Mouse (Mus musculus) bone marrow, adult 2 months (tissue): ENCODE results near the gene Tsc22d3. TPM values are rescaled to one million over a fixed set of nuclear protein-coding genes. Genes with fewer than 3 reads are reported as not detected.
A peak's percentile ranks its signal among the peaks of the same experiment; 100 is the strongest.
"Not testable (repeated sequence)": the region's sequence is repeated elsewhere in the genome, so short reads cannot be mapped to it uniquely, and the experiment has no call there.

Experiments used
- H3K27ac ChIP-seq: fragments of 200-500 bp; 2 replicates; pipeline ENCODE4 v1.5.1; 2012; ENCODE audit warnings: low read depth, mild to moderate bottlenecking, control low read depth, inconsistent platforms, low read length; ENCODE audit not compliant: control insufficient read depth, poor library complexity, insufficient read depth
- H3K4me1 ChIP-seq: fragments of 200-500 bp; 2 replicates; pipeline ENCODE4 v1.6.1; 2011; ENCODE audit warnings: low read length; ENCODE audit not compliant: control insufficient read depth, insufficient read depth
- H3K4me3 ChIP-seq: fragments of 200-500 bp; replicated peaks from 2 replicates; pipeline ENCODE3; 2011; ENCODE audit warnings: mild to moderate bottlenecking, low read depth, low read length, control low read depth; ENCODE audit not compliant: control insufficient read depth
- CTCF ChIP-seq: fragments of 200-500 bp; IDR thresholded peaks from 2 replicates; pipeline ENCODE4 v1.5.1; 2011; ENCODE audit warnings: low read length, control low read depth; ENCODE audit not compliant: control insufficient read depth, insufficient read depth
- POLR2A ChIP-seq: fragments of 200-500 bp; IDR thresholded peaks from 2 replicates; pipeline ENCODE4 v1.6.1; 2011; ENCODE audit warnings: low read depth, mild to moderate bottlenecking, control low read depth, low read length, borderline replicate concordance; ENCODE audit not compliant: control insufficient read depth
- WGBS: fragments of 180-500 bp; shearing (Covaris S2); methylation state at CpG from one replicate; pipeline ENCODE4 v1.1.7; 2018; 5-methylcytosine and 5-hydroxymethylcytosine counted together
- polyA plus RNA-seq: library from polyadenylated mRNA; stranded (reverse); fragments of >200 nt; gene quantifications from 2 replicates; pipeline ENCODE4 v1.2.4, GENCODE M21; 2011; ENCODE audit warnings: low replicate concordance; ENCODE audit not compliant: missing spikeins, insufficient read depth, insufficient read length

Tsc22d3 gene
- polyA plus RNA-seq, 1 experiment: 59.6 TPM

- peaks cover 4% of the 10 kb centered on the region; the same call in 1 of the 2 replicates for H3K4me1 ChIP-seq
- 11% methylated on average over 15 of the region's 15 CpGs for WGBS
- peak overlapping the region; percentile 8 for H3K4me3 ChIP-seq
- H3K27ac ChIP-seq: peak overlapping the region; percentile 98
- TF ChIP-seq CTCF: no peak
Observed at GRCm38 (mm10) chrX:140505497-140506238, 94.8 kb downstream of the Tsc22d3 start.

- 12% methylated on average over 7 of the region's 7 CpGs for WGBS
- peaks cover 3% of the 10 kb centered on the region; the same call in 1 of the 2 replicates for H3K4me1 ChIP-seq
- H3K27ac ChIP-seq: peak overlapping the region; percentile 54; the same call in 1 of the 2 replicates
- H3K4me3 ChIP-seq: no peak overlapping the region
- TF ChIP-seq CTCF (peak; percentile 42; the same call in 1 of the 2 replicates), POLR2A (no peak)
Observed at GRCm38 (mm10) chrX:140503905-140504304, 96.6 kb downstream of the Tsc22d3 start.

GRCm38 (mm10) chrX:140501401-140502301, 98.8 kb downstream of the Tsc22d3 start:
- 35% methylated on average over 9 of the region's 9 CpGs for WGBS
- Histone ChIP-seq H3K4me1 (no peaks in the 10 kb centered on the region; the same call in 1 of the 2 replicates), H3K27ac (peak overlapping the region; percentile 89)

GRCm38 (mm10) chrX:140500306-140500705, 100.2 kb downstream of the Tsc22d3 start:
- WGBS: 59% methylated on average over 5 of the region's 5 CpGs
- Histone ChIP-seq H3K4me3 (no peak overlapping the region), H3K4me1 (no peaks in the 10 kb centered on the region; the same call in 1 of the 2 replicates), H3K27ac (no peak overlapping the region)
- no peak for TF ChIP-seq CTCF
- no peak for TF ChIP-seq POLR2A

More at GRCm38 (mm10) chrX:140501401-140502301, 98.8 kb downstream of the Tsc22d3 start:
- TF ChIP-seq POLR2A (no peak), CTCF (no peak)
- no peak overlapping the region for H3K4me3 ChIP-seq

GRCm38 (mm10) chrX:140498431-140498830, 102.0 kb downstream of the Tsc22d3 start:
- H3K4me1 ChIP-seq, H3K4me3 ChIP-seq, H3K27ac ChIP-seq: not testable (repeated sequence)
- WGBS: 51% methylated on average over 4 of the region's 4 CpGs

GRCm38 (mm10) chrX:140494170-140494569, 106.3 kb downstream of the Tsc22d3 start:
- no peak overlapping the region for H3K4me3 ChIP-seq
- H3K27ac ChIP-seq: no peak overlapping the region
- WGBS: 36% methylated on average over 6 of the region's 6 CpGs
- no peak for TF ChIP-seq POLR2A
- no peak for TF ChIP-seq CTCF
- no peaks in the 10 kb centered on the region for H3K4me1 ChIP-seq

GRCm38 (mm10) chrX:140493527-140494029, 106.9 kb downstream of the Tsc22d3 start:
- 39% methylated on average over 7 of the region's 7 CpGs for WGBS
- TF ChIP-seq POLR2A: no peak
- TF ChIP-seq CTCF: no peak
- Histone ChIP-seq H3K27ac (0 out of 2 replicates have a peak overlapping the region, but pooled peaks have one; percentile 33), H3K4me1 (no peaks in the 10 kb centered on the region), H3K4me3 (no peak overlapping the region)

- Histone ChIP-seq H3K4me3 (no peak overlapping the region), H3K4me1 (no peaks in the 10 kb centered on the region), H3K27ac (no peak overlapping the region)
- TF ChIP-seq POLR2A: no peak
- peak; percentile 42; the same call in 1 of the 2 replicates for TF ChIP-seq CTCF
- 20% methylated on average over 10 of the region's 10 CpGs for WGBS
Observed at GRCm38 (mm10) chrX:140491884-140492571, 108.4 kb downstream of the Tsc22d3 start.
